Mouse (Mus musculus): ENCODE measurements around the gene Hspa4. TPM values are rescaled to one million over a fixed set of nuclear protein-coding genes. Genes with fewer than 3 reads are reported as not detected.

The Hspa4 gene
- polyA plus RNA-seq, 1 experiment from 2014 or later, result 52.6 TPM

GRCm38 (mm10) chr11:53249686-53250085, 50.6 kb downstream of the Hspa4 start:
- no peaks in the 10 kb centered on the region for H3K36me3 ChIP-seq (ENCODE audit: control insufficient read depth, insufficient read depth)
- no peak for ATAC-seq
- H3K27ac ChIP-seq (ENCODE audit: low read length), result no peak overlapping the region
- WGBS, result 56% methylated on average over 5 of the region's 5 CpGs
- H3K4me2 ChIP-seq (ENCODE audit: low read length), result no peak overlapping the region
- peaks cover 3% of the 10 kb centered on the region; the same call in 1 of the 2 replicates for H3K4me1 ChIP-seq (replicated peaks; ENCODE audit: control insufficient read depth, insufficient read depth, low read length)
- no peak overlapping the region for H3K9ac ChIP-seq (replicated peaks; ENCODE audit: low read depth, low read length)
- no peaks in the 10 kb centered on the region for H3K27me3 ChIP-seq (replicated peaks; ENCODE audit: control insufficient read depth, insufficient read depth, low read length)
- no peak overlapping the region for H3K4me3 ChIP-seq (replicated peaks; ENCODE audit: low read length)
- H3K9me3 ChIP-seq (ENCODE audit: control insufficient read depth, low read length), result no peaks in the 10 kb centered on the region

GRCm38 (mm10) chr11:53245561-53245960, 54.7 kb downstream of the Hspa4 start:
- no peak overlapping the region for H3K4me3 ChIP-seq (replicated peaks; ENCODE audit: low read length)
- no peak overlapping the region for H3K4me2 ChIP-seq (ENCODE audit: low read length)
- H3K9me3 ChIP-seq (ENCODE audit: control insufficient read depth, low read length), result no peaks in the 10 kb centered on the region; the same call in 1 of the 2 replicates
- H3K27ac ChIP-seq (ENCODE audit: low read length), result no peak overlapping the region
- 75% methylated on average over 2 of the region's 2 CpGs for WGBS
- no peaks in the 10 kb centered on the region for H3K27me3 ChIP-seq (replicated peaks; ENCODE audit: control insufficient read depth, insufficient read depth, low read length)
- H3K9ac ChIP-seq (replicated peaks; ENCODE audit: low read depth, low read length), result no peak overlapping the region
- H3K4me1 ChIP-seq (replicated peaks; ENCODE audit: control insufficient read depth, insufficient read depth, low read length), result peaks cover 3% of the 10 kb centered on the region; the same call in 1 of the 2 replicates
- no peak for ATAC-seq
- H3K36me3 ChIP-seq (ENCODE audit: control insufficient read depth, insufficient read depth), result no peaks in the 10 kb centered on the region

GRCm38 (mm10) chr11:53243199-53243598, 57.1 kb downstream of the Hspa4 start:
- ATAC-seq, result no peak
- Histone ChIP-seq H3K4me2 (ENCODE audit: low read length) (no peak overlapping the region), H3K27ac (ENCODE audit: low read length) (no peak overlapping the region), H3K36me3 (ENCODE audit: control insufficient read depth, insufficient read depth) (no peaks in the 10 kb centered on the region), H3K4me1 (replicated peaks; ENCODE audit: control insufficient read depth, insufficient read depth, low read length) (no peaks in the 10 kb centered on the region), H3K27me3 (replicated peaks; ENCODE audit: control insufficient read depth, insufficient read depth, low read length) (no peaks in the 10 kb centered on the region), H3K9ac (replicated peaks; ENCODE audit: low read depth, low read length) (no peak overlapping the region), H3K9me3 (ENCODE audit: control insufficient read depth, low read length) (no peaks in the 10 kb centered on the region; the same call in 1 of the 2 replicates), H3K4me3 (replicated peaks; ENCODE audit: low read length) (no peak overlapping the region)
- 50% methylated on average over 11 of the region's 11 CpGs for WGBS

- no peak overlapping the region for H3K4me3 ChIP-seq (replicated peaks; ENCODE audit: low read length)
- no peaks in the 10 kb centered on the region for H3K36me3 ChIP-seq (ENCODE audit: control insufficient read depth, insufficient read depth)
- H3K4me2 ChIP-seq (ENCODE audit: low read length), result no peak overlapping the region
- WGBS, result 88% methylated on average over 9 of the region's 9 CpGs
- no peak overlapping the region for H3K9ac ChIP-seq (replicated peaks; ENCODE audit: low read depth, low read length)
- no peaks in the 10 kb centered on the region for H3K9me3 ChIP-seq (ENCODE audit: control insufficient read depth, low read length)
- H3K27ac ChIP-seq (ENCODE audit: low read length), result no peak overlapping the region
- peaks cover 8% of the 10 kb centered on the region; the same call in 1 of the 2 replicates for H3K4me1 ChIP-seq (replicated peaks; ENCODE audit: control insufficient read depth, insufficient read depth, low read length)
- no peak for ATAC-seq
- H3K27me3 ChIP-seq (replicated peaks; ENCODE audit: control insufficient read depth, insufficient read depth, low read length), result no peaks in the 10 kb centered on the region
These were observed 66.7 kb downstream of the Hspa4 start for GRCm38 (mm10) chr11:53233590-53233989.

- H3K27ac ChIP-seq (ENCODE audit: low read length), result no peak overlapping the region
- H3K36me3 ChIP-seq (ENCODE audit: control insufficient read depth, insufficient read depth), result no peaks in the 10 kb centered on the region
- H3K4me2 ChIP-seq (ENCODE audit: low read length), result no peak overlapping the region
- ATAC-seq, result peak; percentile 43; the same call in 1 of the 2 replicates
- no peak overlapping the region for H3K9ac ChIP-seq (replicated peaks; ENCODE audit: low read depth, low read length)
- H3K4me1 ChIP-seq (replicated peaks; ENCODE audit: control insufficient read depth, insufficient read depth, low read length), result peaks cover 8% of the 10 kb centered on the region; the same call in 1 of the 2 replicates
- WGBS, result 57% methylated on average over 5 of the region's 5 CpGs
- no peaks in the 10 kb centered on the region for H3K27me3 ChIP-seq (replicated peaks; ENCODE audit: control insufficient read depth, insufficient read depth, low read length)
- no peak overlapping the region for H3K4me3 ChIP-seq (replicated peaks; ENCODE audit: low read length)
- H3K9me3 ChIP-seq (ENCODE audit: control insufficient read depth, low read length), result no peaks in the 10 kb centered on the region
These were observed 68.4 kb downstream of the Hspa4 start for GRCm38 (mm10) chr11:53231836-53232235.

GRCm38 (mm10) chr11:53229011-53229410, 71.2 kb downstream of the Hspa4 start:
- H3K4me3 ChIP-seq (replicated peaks; ENCODE audit: low read length), result no peak overlapping the region
- H3K4me1 ChIP-seq (replicated peaks; ENCODE audit: control insufficient read depth, insufficient read depth, low read length), result peaks cover 8% of the 10 kb centered on the region; the same call in 1 of the 2 replicates
- WGBS, result 87% methylated on average over 3 of the region's 3 CpGs
- no peak for ATAC-seq
- H3K9ac ChIP-seq (replicated peaks; ENCODE audit: low read depth, low read length), result no peak overlapping the region
- H3K27me3 ChIP-seq (replicated peaks; ENCODE audit: control insufficient read depth, insufficient read depth, low read length), result no peaks in the 10 kb centered on the region
- H3K4me2 ChIP-seq (ENCODE audit: low read length), result no peak overlapping the region
- H3K36me3 ChIP-seq (ENCODE audit: control insufficient read depth, insufficient read depth), result no peaks in the 10 kb centered on the region
- no peak overlapping the region for H3K27ac ChIP-seq (ENCODE audit: low read length)
- 0 out of 2 replicates have a peak, but pooled peaks cover 2% of the 10 kb centered on the region for H3K9me3 ChIP-seq (ENCODE audit: control insufficient read depth, low read length)

GRCm38 (mm10) chr11:53210876-53211275, 89.4 kb downstream of the Hspa4 start:
- Histone ChIP-seq H3K27ac (ENCODE audit: low read length) (no peak overlapping the region), H3K27me3 (replicated peaks; ENCODE audit: control insufficient read depth, insufficient read depth, low read length) (no peaks in the 10 kb centered on the region), H3K36me3 (ENCODE audit: control insufficient read depth, insufficient read depth) (no peaks in the 10 kb centered on the region), H3K4me1 (replicated peaks; ENCODE audit: control insufficient read depth, insufficient read depth, low read length) (peaks cover 6% of the 10 kb centered on the region), H3K9me3 (ENCODE audit: control insufficient read depth, low read length) (no peaks in the 10 kb centered on the region), H3K4me2 (ENCODE audit: low read length) (no peak overlapping the region), H3K9ac (replicated peaks; ENCODE audit: low read depth, low read length) (no peak overlapping the region), H3K4me3 (replicated peaks; ENCODE audit: low read length) (no peak overlapping the region)
- no peak for ATAC-seq
- 12% methylated on average over 9 of the region's 9 CpGs for WGBS

Other genes starting within 250 kb of the Hspa4 start
- 14.1 and 15.1 TPM in 2 replicates for gene Zcchc10, start 24.2 kb upstream of the Hspa4 start, polyA plus RNA-seq (2015; fragmentation: Nextera tagmentation; extraction: Ambion mirVana)
- 62.0 and 68.8 TPM in 2 replicates for gene Aff4, start 50.4 kb upstream of the Hspa4 start, polyA plus RNA-seq (2015; fragmentation: Nextera tagmentation; extraction: Ambion mirVana)
- gene Leap2, start 122.7 kb upstream of the Hspa4 start, polyA plus RNA-seq (2015; fragmentation: Nextera tagmentation; extraction: Ambion mirVana), result not detected in 2 replicates
- 552 and 555 TPM in 2 replicates for gene Uqcrq, start 130.4 kb upstream of the Hspa4 start, polyA plus RNA-seq (2015; fragmentation: Nextera tagmentation; extraction: Ambion mirVana)
- 3.9 and 4.7 TPM in 2 replicates for gene Gdf9, start 130.6 kb upstream of the Hspa4 start, polyA plus RNA-seq (2015; fragmentation: Nextera tagmentation; extraction: Ambion mirVana)
- not detected in 2 replicates for gene Gm10447, start 156.7 kb upstream of the Hspa4 start, polyA plus RNA-seq (2015; fragmentation: Nextera tagmentation; extraction: Ambion mirVana)
- 2.2 and 2.7 TPM in 2 replicates for gene Shroom1, start 156.7 kb upstream of the Hspa4 start, polyA plus RNA-seq (2015; fragmentation: Nextera tagmentation; extraction: Ambion mirVana)
- gene Gm9837, start 170.0 kb upstream of the Hspa4 start, polyA plus RNA-seq (2015; fragmentation: Nextera tagmentation; extraction: Ambion mirVana), result not detected in 2 replicates
- not detected in 2 replicates for gene Gm9945, start 179.7 kb upstream of the Hspa4 start, polyA plus RNA-seq (2015; fragmentation: Nextera tagmentation; extraction: Ambion mirVana)
- gene Sowaha, start 179.8 kb upstream of the Hspa4 start, polyA plus RNA-seq (2015; fragmentation: Nextera tagmentation; extraction: Ambion mirVana), result 1.9 and 2.2 TPM in 2 replicates
- gene Sept8, start 218.8 kb upstream of the Hspa4 start, polyA plus RNA-seq (2015; fragmentation: Nextera tagmentation; extraction: Ambion mirVana), result 23.3 and 25.6 TPM in 2 replicates